Mouse (Mus musculus) midbrain, postnatal 0 days (tissue): ENCODE results near the gene Dab2ip. TPM values are rescaled to one million over a fixed set of nuclear protein-coding genes. Genes with fewer than 3 reads are reported as not detected.

Experiments
- ATAC-seq: fragments of 200-750 bp; cut with Nextera tagmentation; 2 replicates; pipeline ENCODE4 v1.8.0; 2017; ENCODE audit warnings: moderate number of reproducible peaks, mild to moderate bottlenecking, moderate TSS enrichment, moderate library complexity; ENCODE audit not compliant: low FRiP score
- DNase-seq: peaks from one replicate; pipeline ENCODE4 v3.0.0-alpha.2; 2015; ENCODE audit warnings: low spot score
- H3K27ac ChIP-seq: fragments of 300-500 bp; sonication (generic); 2 replicates; pipeline ENCODE4 v1.5.1; 2014; ENCODE audit warnings: low read depth, mild to moderate bottlenecking, low read length, mixed read lengths
- H3K27me3 ChIP-seq: fragments of 300-500 bp; sonication (generic); 2 replicates; pipeline ENCODE4 v1.6.1; 2014; ENCODE audit warnings: low read length, control low read depth, mixed read lengths; ENCODE audit not compliant: insufficient read depth
- H3K36me3 ChIP-seq: fragments of 300-500 bp; sonication (generic); 2 replicates; pipeline ENCODE4 v1.6.1; 2014; ENCODE audit warnings: low read length, control low read depth, mixed read lengths; ENCODE audit not compliant: insufficient read depth
- H3K4me1 ChIP-seq: fragments of 300-500 bp; sonication (generic); 2 replicates; pipeline ENCODE4 v1.6.1; 2014; ENCODE audit warnings: mild to moderate bottlenecking, control low read depth, antibody characterized with exemption, low read length, mixed read lengths; ENCODE audit not compliant: insufficient read depth
- H3K4me2 ChIP-seq: fragments of 300-500 bp; sonication (generic); 2 replicates; pipeline ENCODE4 v1.6.1; 2014; ENCODE audit warnings: low read depth, mild to moderate bottlenecking, low read length, mixed read lengths; ENCODE audit not compliant: poor library complexity, severe bottlenecking
- H3K4me3 ChIP-seq: fragments of 300-500 bp; sonication (generic); 2 replicates; pipeline ENCODE4 v1.5.1; 2014; ENCODE audit warnings: low read depth, mild to moderate bottlenecking, low read length, moderate library complexity
- H3K9ac ChIP-seq: fragments of 300-500 bp; sonication (generic); replicated peaks from 2 replicates; pipeline ENCODE4 v1.6.1; 2014; ENCODE audit warnings: mild to moderate bottlenecking, low read length, moderate library complexity, mixed read lengths; ENCODE audit not compliant: poor library complexity, severe bottlenecking
- H3K9me3 ChIP-seq: fragments of 300-500 bp; sonication (generic); 2 replicates; pipeline ENCODE4 v1.6.1; 2016; ENCODE audit warnings: low read length, control low read depth
- CTCF ChIP-seq: IDR thresholded peaks from 2 replicates; pipeline ENCODE4 v1.5.1; 2016; ENCODE audit warnings: antibody characterized with exemption, mild to moderate bottlenecking
- WGBS: fragments of 180-500 bp; shearing (Covaris S2); extraction: QIAGEN DNeasy Blood & Tissue Kit; methylation state at CpG from one replicate; pipeline ENCODE4 v1.1.7; 2014; 5-methylcytosine and 5-hydroxymethylcytosine counted together
- polyA plus RNA-seq: library from polyadenylated mRNA; unstranded; fragments of >200 nt; fragmentation: Nextera tagmentation; extraction: Ambion mirVana; gene quantifications from 2 replicates; pipeline ENCODE4 v1.2.1, GENCODE M21; 2015
- total RNA-seq: library from RNA; depleted of rRNA; stranded (reverse); fragments of >200 nt; gene quantifications from 2 replicates; pipeline ENCODE4 v1.2.3, GENCODE M21; 2014

Dab2ip gene
- total and polyA plus RNA-seq, 2 experiments from 2014 or later = 73.3 to 175 TPM

DNA sequence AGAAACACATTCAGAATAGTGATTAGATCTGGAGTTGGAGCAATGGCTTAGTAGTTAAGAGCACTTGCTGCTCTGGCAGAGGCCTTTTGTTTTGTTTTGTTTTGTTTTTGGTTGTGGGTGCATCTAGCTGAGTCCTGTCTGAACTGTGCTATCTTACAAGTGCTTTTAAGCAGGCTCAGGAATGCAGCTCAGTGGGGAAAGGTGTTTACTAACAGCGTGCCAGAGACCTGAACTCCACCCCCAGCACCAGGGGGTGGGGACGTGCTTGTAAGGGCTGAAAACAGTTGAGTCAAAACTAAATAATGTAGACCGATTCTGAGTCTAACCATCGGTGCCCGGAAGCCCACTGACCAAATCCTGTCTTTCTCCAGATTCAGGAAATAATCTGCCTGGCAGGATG, 37.7 kb downstream of the Dab2ip start:
- no peak for ATAC-seq

GRCm38 (mm10) chr2:35596796-35597195, 38.7 kb downstream of the Dab2ip start:
- no peak for TF ChIP-seq CTCF
- Histone ChIP-seq H3K9ac (no peak overlapping the region), H3K4me1 (no peaks in the 10 kb centered on the region), H3K9me3 (no peaks in the 10 kb centered on the region), H3K27ac (no peak overlapping the region), H3K36me3 (no peaks in the 10 kb centered on the region), H3K4me2 (no peak overlapping the region), H3K27me3 (no peaks in the 10 kb centered on the region), H3K4me3 (no peak overlapping the region)
- DNase-seq (no peak), ATAC-seq (no peak)
- 81% methylated on average over 4 of the region's 4 CpGs for WGBS

More for the DNA sequence above, 37.7 kb downstream of the Dab2ip start:
- no peaks in the 10 kb centered on the region for H3K9me3 ChIP-seq
- no peaks in the 10 kb centered on the region for H3K27me3 ChIP-seq
- no peaks in the 10 kb centered on the region for H3K36me3 ChIP-seq
- H3K4me1 ChIP-seq = no peaks in the 10 kb centered on the region
- no peak overlapping the region for H3K9ac ChIP-seq
- no peak overlapping the region for H3K4me3 ChIP-seq
- no peak overlapping the region for H3K4me2 ChIP-seq
- 58% methylated on average over 5 of the region's 5 CpGs for WGBS
- DNase-seq = no peak
- no peak overlapping the region for H3K27ac ChIP-seq
- TF ChIP-seq CTCF = no peak

DNA sequence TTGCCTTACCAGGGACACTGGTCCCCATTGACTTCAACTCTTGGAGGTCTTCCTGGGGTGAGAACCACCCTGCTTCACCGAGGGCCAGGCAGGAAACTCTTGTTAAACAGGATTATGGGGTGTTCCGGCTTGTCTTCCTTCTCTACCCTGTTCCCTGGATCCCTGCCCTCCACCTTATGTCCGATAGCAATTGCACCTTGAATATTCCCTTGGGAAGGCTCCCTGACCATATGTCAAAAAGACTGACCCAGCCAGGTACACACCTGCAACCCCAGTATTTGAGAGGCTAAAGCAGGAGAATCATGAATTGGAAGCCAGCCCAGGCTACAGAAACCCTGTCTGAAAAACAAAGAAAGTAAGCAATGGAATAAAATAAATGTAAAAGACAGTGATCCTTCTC, 40.8 kb downstream of the Dab2ip start:
- no peaks in the 10 kb centered on the region for H3K36me3 ChIP-seq
- WGBS = 69% methylated on average over 3 of the region's 3 CpGs
- H3K9me3 ChIP-seq = no peaks in the 10 kb centered on the region
- no peak overlapping the region for H3K9ac ChIP-seq
- no peak for ATAC-seq
- no peak for DNase-seq
- no peak overlapping the region for H3K27ac ChIP-seq
- no peak overlapping the region for H3K4me2 ChIP-seq
- TF ChIP-seq CTCF = no peak
- no peak overlapping the region for H3K4me3 ChIP-seq
- no peaks in the 10 kb centered on the region for H3K4me1 ChIP-seq
- no peaks in the 10 kb centered on the region for H3K27me3 ChIP-seq

DNA sequence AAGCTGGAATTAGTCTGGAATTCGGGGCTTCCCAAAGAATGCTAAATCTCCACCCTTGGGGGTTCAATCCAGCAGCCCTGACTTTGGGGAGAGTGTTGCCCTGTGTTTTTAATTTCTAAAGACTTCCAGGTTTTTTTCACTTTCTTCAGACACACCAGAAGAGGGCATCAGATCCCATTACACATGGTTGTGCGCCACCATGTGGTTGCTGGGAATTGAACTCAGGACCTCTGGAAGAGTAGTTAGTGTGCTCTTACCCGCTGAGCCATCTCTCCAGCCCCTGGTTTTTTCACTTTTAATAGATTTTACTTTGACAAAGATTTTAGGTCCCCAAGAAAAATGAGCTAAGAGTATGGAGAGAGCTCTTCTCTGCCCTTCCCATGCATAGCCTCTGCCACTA, 43.6 kb downstream of the Dab2ip start:
- H3K9ac ChIP-seq = no peak overlapping the region
- H3K4me3 ChIP-seq = no peak overlapping the region
- DNase-seq (no peak), ATAC-seq (no peak)
- no peaks in the 10 kb centered on the region for H3K27me3 ChIP-seq
- peak; percentile 40 for TF ChIP-seq CTCF
- no peaks in the 10 kb centered on the region for H3K4me1 ChIP-seq
- 80% methylated on average over 3 of the region's 3 CpGs for WGBS
- H3K27ac ChIP-seq = no peak overlapping the region
- no peaks in the 10 kb centered on the region for H3K36me3 ChIP-seq
- H3K4me2 ChIP-seq = no peak overlapping the region
- no peaks in the 10 kb centered on the region for H3K9me3 ChIP-seq

DNA sequence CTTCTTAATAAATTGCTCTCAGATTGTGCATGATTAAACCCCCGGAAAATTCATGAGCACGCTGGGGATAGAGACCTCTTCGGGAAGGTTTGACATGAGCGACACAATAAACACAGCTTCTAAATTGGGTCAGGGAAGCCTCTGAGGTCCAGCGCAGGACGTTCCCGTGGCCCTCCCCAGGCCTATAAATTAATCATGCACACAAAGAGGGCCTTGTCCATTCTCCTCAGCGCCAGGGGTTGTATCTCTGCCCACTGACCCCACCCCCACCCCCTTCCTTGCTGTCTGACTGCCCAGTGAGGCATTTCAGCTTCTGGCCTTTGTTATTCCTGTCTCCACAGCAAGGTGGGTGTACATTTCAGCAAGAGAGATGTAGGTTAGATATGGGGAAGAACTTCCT, 49.4 kb downstream of the Dab2ip start:
- Histone ChIP-seq H3K27ac (no peak overlapping the region), H3K4me2 (no peak overlapping the region), H3K4me3 (no peak overlapping the region), H3K4me1 (peaks cover 22% of the 10 kb centered on the region), H3K9ac (no peak overlapping the region; the same call in 1 of the 2 replicates), H3K9me3 (no peaks in the 10 kb centered on the region), H3K27me3 (no peaks in the 10 kb centered on the region), H3K36me3 (no peaks in the 10 kb centered on the region)
- DNase-seq (no peak), ATAC-seq (no peak)
- TF ChIP-seq CTCF = no peak
- 15% methylated on average over 8 of the region's 8 CpGs for WGBS

GRCm38 (mm10) chr2:35608856-35609255, 50.8 kb downstream of the Dab2ip start:
- WGBS = 81% methylated on average over 7 of the region's 7 CpGs
- no peak for TF ChIP-seq CTCF
- H3K27ac ChIP-seq = no peak overlapping the region
- H3K4me1 ChIP-seq = peaks cover 22% of the 10 kb centered on the region
- no peak overlapping the region for H3K4me2 ChIP-seq
- H3K9ac ChIP-seq = no peak overlapping the region
- no peaks in the 10 kb centered on the region for H3K27me3 ChIP-seq
- no peak for ATAC-seq
- no peaks in the 10 kb centered on the region for H3K36me3 ChIP-seq
- no peak for DNase-seq
- no peaks in the 10 kb centered on the region for H3K9me3 ChIP-seq
- no peak overlapping the region for H3K4me3 ChIP-seq
